In genomic region chr7:138326760-138327159, GRCm38 (mm10) we compare ENCODE assay signal across 26 mouse cellular contexts.
DNase-seq lines count a peak whose midpoint lies in the region; ATAC-seq lines count a peak whose summit lies in the region.
"Had no signal": no experiment of that assay in that cellular context is flagged by ENCODE, and none has a peak within 500 bp of the region (broad histone marks: within the 10 kb centered on the region; RNA-seq: fewer than 3 reads in every experiment).

No protein-coding gene starts in this region.

- no peak overlapping the region for H3K9ac ChIP-seq in hindbrain, embryonic 14.5 days
- no peak overlapping the region for H3K9ac ChIP-seq in neural tube, embryonic 15.5 days (replicated peaks)
- H3K9ac ChIP-seq: heart, embryonic 13.5 days; hindbrain, embryonic 15.5 days; intestine, embryonic 15.5 days; limb, embryonic 13.5 days; midbrain, embryonic 15.5 days; neural tube, embryonic 13.5 days; stomach, embryonic 15.5 days had no signal

- H3K36me3 ChIP-seq in hindbrain, embryonic 10.5 days: no peaks in the 10 kb centered on the region
- no peaks in the 10 kb centered on the region for H3K36me3 ChIP-seq in hindbrain, embryonic 14.5 days (replicated peaks; ENCODE audit: control insufficient read depth, insufficient read depth)
- H3K36me3 ChIP-seq in neural tube, embryonic 15.5 days: no peaks in the 10 kb centered on the region
- H3K36me3 ChIP-seq: heart, embryonic 13.5 days; hindbrain, embryonic 15.5 days; intestine, embryonic 15.5 days; limb, embryonic 13.5 days; midbrain, embryonic 15.5 days; neural tube, embryonic 13.5 days; stomach, embryonic 15.5 days had no signal

- peaks cover 48% of the 10 kb centered on the region for H3K4me1 ChIP-seq in hindbrain, embryonic 10.5 days (replicated peaks)
- H3K4me1 ChIP-seq in hindbrain, embryonic 14.5 days (replicated peaks; ENCODE audit: control insufficient read depth, insufficient read depth, low read length): peaks cover 22% of the 10 kb centered on the region
- H3K4me1 ChIP-seq in neural tube, embryonic 15.5 days: peaks cover 24% of the 10 kb centered on the region
- H3K4me1 ChIP-seq: heart, embryonic 13.5 days; intestine, embryonic 15.5 days; limb, embryonic 13.5 days; stomach, embryonic 15.5 days had no signal

- no peak overlapping the region for H3K4me2 ChIP-seq in hindbrain, embryonic 14.5 days (replicated peaks)
- no peak overlapping the region for H3K4me2 ChIP-seq in neural tube, embryonic 15.5 days
- H3K4me2 ChIP-seq: heart, embryonic 13.5 days; hindbrain, embryonic 15.5 days; intestine, embryonic 15.5 days; limb, embryonic 13.5 days; liver, embryonic 11.5 days; midbrain, embryonic 15.5 days; neural tube, embryonic 13.5 days; stomach, embryonic 15.5 days had no signal

- no peaks in the 10 kb centered on the region for H3K9me3 ChIP-seq in hindbrain, embryonic 10.5 days
- H3K9me3 ChIP-seq in hindbrain, embryonic 14.5 days (ENCODE audit: control insufficient read depth, low read length): no peaks in the 10 kb centered on the region
- no peaks in the 10 kb centered on the region for H3K9me3 ChIP-seq in neural tube, embryonic 15.5 days (replicated peaks)
- H3K9me3 ChIP-seq: heart, embryonic 13.5 days; hindbrain, embryonic 15.5 days; intestine, embryonic 15.5 days; limb, embryonic 13.5 days; midbrain, embryonic 15.5 days; neural tube, embryonic 13.5 days; stomach, embryonic 15.5 days had no signal

- H3K27me3 ChIP-seq in hindbrain, embryonic 10.5 days (ENCODE audit: insufficient read depth, poor library complexity, severe bottlenecking): no peaks in the 10 kb centered on the region
- no peaks in the 10 kb centered on the region for H3K27me3 ChIP-seq in hindbrain, embryonic 14.5 days (ENCODE audit: control insufficient read depth, insufficient read depth, low read length)
- H3K27me3 ChIP-seq in neural tube, embryonic 15.5 days (replicated peaks): no peaks in the 10 kb centered on the region
- H3K27me3 ChIP-seq: heart, embryonic 13.5 days; hindbrain, embryonic 15.5 days; intestine, embryonic 15.5 days; limb, embryonic 13.5 days; midbrain, embryonic 15.5 days; neural tube, embryonic 13.5 days; stomach, embryonic 15.5 days had no signal

- DNase-seq in embryo, embryonic 10.5 days (ENCODE audit: low spot score): peak; percentile 13
- no peak for DNase-seq in embryo, embryonic 9.5 days (ENCODE audit: extremely low spot score)
- peak; percentile 13 for DNase-seq in hindbrain, embryonic 10.5 days (ENCODE audit: low spot score)
- DNase-seq in hindbrain, embryonic 14.5 days (ENCODE audit: low spot score): no peak
- peak; percentile 21 for DNase-seq in neural tube, embryonic 10.5 days (ENCODE audit: extremely low spot score, low spot score)
- DNase-seq in right cerebral cortex, postnatal 4 days: no peak
- DNase-seq: adrenal gland, postnatal 10 days; cerebellum, adult 11 months; cerebellum, adult 9-10 months; cerebellum, postnatal 36 days; heart, postnatal 10 days; kidney, adult 2 months; kidney, postnatal 36 days; lung, postnatal 36 days; right cerebral cortex, postnatal 14 days had no signal

- no peak for ATAC-seq in hindbrain, embryonic 14.5 days (ENCODE audit: low FRiP score)
- ATAC-seq in neural tube, embryonic 15.5 days (ENCODE audit: low FRiP score): no peak
- ATAC-seq: forebrain, embryonic 16.5 days; intestine, embryonic 15.5 days; midbrain, embryonic 15.5 days had no signal

- H3K27ac ChIP-seq in hindbrain, embryonic 10.5 days: no peak overlapping the region
- H3K27ac ChIP-seq in hindbrain, embryonic 14.5 days: no peak overlapping the region
- no peak overlapping the region for H3K27ac ChIP-seq in neural tube, embryonic 15.5 days (replicated peaks)
- H3K27ac ChIP-seq: heart, embryonic 13.5 days; hindbrain, embryonic 15.5 days; intestine, embryonic 15.5 days; layer of hippocampus, adult 2 months; limb, embryonic 13.5 days; midbrain, embryonic 15.5 days; neural tube, embryonic 13.5 days; stomach, embryonic 15.5 days had no signal

- WGBS in hindbrain, embryonic 10.5 days: 38% methylated on average over 3 of the region's 3 CpGs
- WGBS in hindbrain, embryonic 14.5 days: 13% methylated on average over 3 of the region's 3 CpGs
- WGBS in neural tube, embryonic 15.5 days: 22% methylated on average over 3 of the region's 3 CpGs

- H3K4me3 ChIP-seq in hindbrain, embryonic 10.5 days: no peak overlapping the region
- no peak overlapping the region for H3K4me3 ChIP-seq in hindbrain, embryonic 14.5 days (replicated peaks; ENCODE audit: low read length)
- H3K4me3 ChIP-seq in neural tube, embryonic 15.5 days (replicated peaks): no peak overlapping the region
- H3K4me3 ChIP-seq: heart, embryonic 13.5 days; hindbrain, embryonic 15.5 days; intestine, embryonic 15.5 days; layer of hippocampus, adult 2 months; limb, embryonic 13.5 days; midbrain, embryonic 15.5 days; neural tube, embryonic 13.5 days; stomach, embryonic 15.5 days had no signal

Comparison
In these comparisons a context has a peak if more than half of its experiments do, and no peak if none do; other contexts are left out.
1. DNase-seq: peak in embryo, embryonic 10.5 days (single experiment), hindbrain, embryonic 10.5 days (single experiment) and neural tube, embryonic 10.5 days (single experiment); none in embryo, embryonic 9.5 days (single experiment), hindbrain, embryonic 14.5 days (single experiment) and right cerebral cortex, postnatal 4 days (single experiment).